Mouse (Mus musculus): ENCODE results near the gene Pgam1.

DNA sequence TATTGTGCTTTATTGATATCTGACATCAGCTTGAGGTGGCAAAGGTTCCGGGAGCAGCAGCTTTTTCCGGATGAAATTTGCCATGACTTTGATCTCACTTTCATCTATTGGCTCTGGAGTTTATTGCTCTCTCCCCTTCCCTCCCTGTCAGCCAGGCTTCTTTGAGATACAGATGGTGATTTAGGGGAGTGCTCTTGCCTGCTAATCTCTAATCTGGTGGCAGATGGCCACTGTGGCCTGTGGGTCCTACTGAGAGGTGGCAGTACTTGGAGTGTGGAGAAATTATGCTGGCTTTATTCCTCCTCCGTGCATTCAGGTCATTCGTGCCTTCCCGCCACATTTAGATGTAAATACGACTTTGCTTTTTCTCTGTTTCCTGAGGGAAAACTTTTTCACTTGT is 22.4 kb downstream of the Pgam1 start:
- TF ChIP-seq CTCF (IDR thresholded peaks at IDR 0.05; ENCODE audit: control insufficient read depth, insufficient read depth, insufficient read length): no peak
- TF ChIP-seq USF1 (IDR thresholded peaks at IDR 0.05; ENCODE audit: low read depth): no peak
- no peak for TF ChIP-seq FOSL1 (IDR thresholded peaks at IDR 0.05; ENCODE audit: insufficient read depth, low read length, poor library complexity, severe bottlenecking)

Data from C2C12 (cell line).